Mouse (Mus musculus): ENCODE measurements around the gene Gss.

DNA sequence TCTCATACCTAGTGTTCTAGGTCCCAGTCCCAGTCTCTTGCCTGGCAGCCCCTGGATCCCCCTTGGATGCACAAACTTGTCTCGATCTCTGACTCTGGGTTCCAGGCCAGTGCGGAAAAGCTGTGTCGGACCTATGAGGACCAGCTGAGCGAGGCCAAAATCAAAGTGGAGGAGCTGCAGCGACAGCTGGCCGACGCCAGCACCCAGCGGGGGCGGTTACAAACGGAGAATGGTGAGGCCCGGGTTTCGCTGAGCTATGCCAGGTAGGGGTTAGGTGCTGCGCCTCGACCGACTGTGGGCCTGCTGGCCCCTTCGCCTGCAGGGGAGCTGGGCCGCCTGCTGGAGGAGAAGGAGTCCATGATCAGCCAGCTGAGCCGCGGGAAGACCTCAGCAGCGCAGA, 37.5 kb upstream of the Gss start:
- TF ChIP-seq CTCF (IDR thresholded peaks at IDR 0.05; ENCODE audit: extremely low read depth, insufficient read length, insufficient replicate concordance, low read depth, low read length) (no peak), POLR2A (IDR thresholded peaks at IDR 0.05; ENCODE audit: low read depth, low read length) (no peak)

Measured in small intestine, adult 2 months (tissue).